In genomic region chr7:15912183-15912582, GRCm38 (mm10) we compare ENCODE assay signal across 8 mouse cellular contexts. TPM values are rescaled to one million over a fixed set of nuclear protein-coding genes. Genes with fewer than 3 reads are reported as not detected.
DNase-seq lines count a peak whose midpoint lies in the region; ATAC-seq and TF ChIP-seq lines count a peak whose summit lies in the region.

No protein-coding gene starts in this region.

- H3K27ac ChIP-seq in forebrain, embryonic 16.5 days (ENCODE audit: low read length): no peak overlapping the region
- H3K27ac ChIP-seq in hindbrain, embryonic 11.5 days (ENCODE audit: low read depth, low read length): no peak overlapping the region

- H3K36me3 ChIP-seq in forebrain, embryonic 16.5 days (ENCODE audit: control insufficient read depth, insufficient read depth): no peaks in the 10 kb centered on the region
- H3K36me3 ChIP-seq in hindbrain, embryonic 11.5 days (ENCODE audit: control insufficient read depth, insufficient read depth, low read length): no peaks in the 10 kb centered on the region

- peak; percentile 85 for TF ChIP-seq CTCF in Patski (IDR thresholded peaks at IDR 0.05)

- in situ Hi-C loops in Patski (cut with MboI; ENCODE audit: low pct_unique_long_range_greater_than_20kb): no loop called here

- 0 out of 2 replicates have a peak, but pooled peaks cover 3% of the 10 kb centered on the region for H3K4me1 ChIP-seq in forebrain, embryonic 16.5 days (replicated peaks; ENCODE audit: control insufficient read depth, insufficient read depth, low read length)
- H3K4me1 ChIP-seq in hindbrain, embryonic 11.5 days (replicated peaks; ENCODE audit: control insufficient read depth, insufficient read depth, low read length): no peaks in the 10 kb centered on the region

- no peaks in the 10 kb centered on the region for H3K9me3 ChIP-seq in forebrain, embryonic 16.5 days (ENCODE audit: control insufficient read depth, low read length)
- no peaks in the 10 kb centered on the region for H3K9me3 ChIP-seq in hindbrain, embryonic 11.5 days (ENCODE audit: control insufficient read depth, low read length)

- no peak overlapping the region for H3K9ac ChIP-seq in forebrain, embryonic 16.5 days (replicated peaks; ENCODE audit: low read depth, low read length)
- H3K9ac ChIP-seq in hindbrain, embryonic 11.5 days (ENCODE audit: low read depth, low read length): no peak overlapping the region

- POLR2A ChIA-PET in Patski (lab: Charles Lee): no interaction called here

- H3K27me3 ChIP-seq in Patski: peaks cover 14% of the 10 kb centered on the region
- no peaks in the 10 kb centered on the region for H3K27me3 ChIP-seq in forebrain, embryonic 16.5 days (replicated peaks; ENCODE audit: control insufficient read depth, insufficient read depth, low read length)
- no peaks in the 10 kb centered on the region for H3K27me3 ChIP-seq in hindbrain, embryonic 11.5 days (ENCODE audit: control insufficient read depth, insufficient read depth, low read length)

- H3K4me3 ChIP-seq in forebrain, embryonic 16.5 days (replicated peaks; ENCODE audit: low read length): no peak overlapping the region
- no peak overlapping the region for H3K4me3 ChIP-seq in hindbrain, embryonic 11.5 days (ENCODE audit: low read depth, low read length)

- CTCF ChIA-PET in Patski (lab: Charles Lee): interaction anchor here (0.6 to 2.7 kb wide), 9 partner anchors 9 to 63 kb away, joined by 3 to 21 read pairs (median 3); partner anchors contain the start of gene Ehd2

- H3K4me2 ChIP-seq in forebrain, embryonic 16.5 days (ENCODE audit: low read length): no peak overlapping the region
- H3K4me2 ChIP-seq in hindbrain, embryonic 11.5 days (replicated peaks; ENCODE audit: low read depth, low read length): no peak overlapping the region

- WGBS in forebrain, embryonic 16.5 days: 0% methylated on average over 4 of the region's 4 CpGs
- 1% methylated on average over 4 of the region's 4 CpGs for WGBS in hindbrain, embryonic 11.5 days

- no peak for DNase-seq in Patski (ENCODE audit: low read depth, low spot score)
- DNase-seq in cerebellum, adult 18-20 months: peak; percentile 68 to 72
- peak; percentile 94 for DNase-seq in hindbrain, embryonic 11.5 days (ENCODE audit: low spot score)
- DNase-seq in layer of hippocampus, postnatal 14 days (ENCODE audit: low spot score in 2 of 2): peak; percentile 59 to 71
- DNase-seq in right cerebral cortex, postnatal 10 days (ENCODE audit: low spot score in 2 of 2): peak; percentile 80 to 82
- DNase-seq in urinary bladder, postnatal 4 days (ENCODE audit: low spot score in 2 of 2): peak; percentile 51 to 83

- peak; percentile 89 for ATAC-seq in Patski
- ATAC-seq in forebrain, embryonic 16.5 days: peak; percentile 53
- ATAC-seq in hindbrain, embryonic 11.5 days (ENCODE audit: low FRiP score): peak; percentile 82
- ATAC-seq in megakaryocyte-erythroid progenitor cell, adult 5-6 weeks (replicated peaks; ENCODE audit: low FRiP score, low TSS enrichment, poor library complexity, severe bottlenecking): peak; percentile 82

RNA-seq across cellular contexts. Expression of gene Selenow, which starts 10.0 kb away (rescaled TPM):
- polyA plus RNA-seq in Patski (2021): 96.2 TPM
- 1,473 and 1,544 TPM in 2 replicates for polyA plus RNA-seq in forebrain, embryonic 16.5 days (2015; fragmentation: Nextera tagmentation; extraction: Ambion mirVana)
- 988 and 1,001 TPM in 2 replicates for polyA plus RNA-seq in hindbrain, embryonic 11.5 days (2014; fragmentation: Nextera tagmentation; extraction: Ambion mirVana)
- total RNA-seq in layer of hippocampus, postnatal 14 days (2021): 1,000 to 10,000 TPM; 1,721 to 1,761 TPM
- 280 and 304 TPM in 2 replicates for total RNA-seq in megakaryocyte-erythroid progenitor cell, adult 5-6 weeks (2014; fragmentation: Nextera tagmentation)
- 47.7 and 76.3 TPM in 2 replicates for total RNA-seq in megakaryocyte-erythroid progenitor cell, adult 5-6 weeks (2017)

RNA-seq across cellular contexts. Expression of gene Crxos, which starts 29.8 kb away (rescaled TPM):
- not detected for polyA plus RNA-seq in Patski (2021)
- polyA plus RNA-seq in forebrain, embryonic 16.5 days (2015; fragmentation: Nextera tagmentation; extraction: Ambion mirVana): not detected in 2 replicates
- not detected in 2 replicates for polyA plus RNA-seq in hindbrain, embryonic 11.5 days (2014; fragmentation: Nextera tagmentation; extraction: Ambion mirVana)
- total RNA-seq in layer of hippocampus, postnatal 14 days (2021): under 1 TPM in 1 of 2 experiments, not detected in 1; 0.16 TPM
- total RNA-seq in megakaryocyte-erythroid progenitor cell, adult 5-6 weeks (2014; fragmentation: Nextera tagmentation): not detected in 2 replicates
- not detected in 2 replicates for total RNA-seq in megakaryocyte-erythroid progenitor cell, adult 5-6 weeks (2017)

RNA-seq across cellular contexts. Expression of gene Crx, which starts 32.4 kb away (rescaled TPM):
- polyA plus RNA-seq in Patski (2021): not detected
- 0.07 TPM in 1 of 2 replicates, not detected in the other for polyA plus RNA-seq in forebrain, embryonic 16.5 days (2015; fragmentation: Nextera tagmentation; extraction: Ambion mirVana)
- not detected in 2 replicates for polyA plus RNA-seq in hindbrain, embryonic 11.5 days (2014; fragmentation: Nextera tagmentation; extraction: Ambion mirVana)
- not detected for total RNA-seq in layer of hippocampus, postnatal 14 days (2021)
- not detected in 2 replicates for total RNA-seq in megakaryocyte-erythroid progenitor cell, adult 5-6 weeks (2014; fragmentation: Nextera tagmentation)
- total RNA-seq in megakaryocyte-erythroid progenitor cell, adult 5-6 weeks (2017): not detected in 2 replicates

RNA-seq across cellular contexts. Expression of gene Nop53, which starts 33.7 kb away (rescaled TPM):
- polyA plus RNA-seq in Patski (2021): 160 TPM
- 139 and 141 TPM in 2 replicates for polyA plus RNA-seq in forebrain, embryonic 16.5 days (2015; fragmentation: Nextera tagmentation; extraction: Ambion mirVana)
- 176 and 180 TPM in 2 replicates for polyA plus RNA-seq in hindbrain, embryonic 11.5 days (2014; fragmentation: Nextera tagmentation; extraction: Ambion mirVana)
- total RNA-seq in layer of hippocampus, postnatal 14 days (2021): 100 to 1,000 TPM; 109 to 115 TPM
- total RNA-seq in megakaryocyte-erythroid progenitor cell, adult 5-6 weeks (2014; fragmentation: Nextera tagmentation): 117 and 138 TPM in 2 replicates
- 260 and 313 TPM in 2 replicates for total RNA-seq in megakaryocyte-erythroid progenitor cell, adult 5-6 weeks (2017)

RNA-seq across cellular contexts. Expression of gene Ehd2, which starts 55.2 kb away (rescaled TPM):
- 63.0 TPM for polyA plus RNA-seq in Patski (2021)
- 5.4 and 5.6 TPM in 2 replicates for polyA plus RNA-seq in forebrain, embryonic 16.5 days (2015; fragmentation: Nextera tagmentation; extraction: Ambion mirVana)
- polyA plus RNA-seq in hindbrain, embryonic 11.5 days (2014; fragmentation: Nextera tagmentation; extraction: Ambion mirVana): 6.4 and 10.9 TPM in 2 replicates
- 1 to 10 TPM; 7.0 to 9.3 TPM for total RNA-seq in layer of hippocampus, postnatal 14 days (2021)
- 2.7 and 3.3 TPM in 2 replicates for total RNA-seq in megakaryocyte-erythroid progenitor cell, adult 5-6 weeks (2014; fragmentation: Nextera tagmentation)
- 1.4 and 1.5 TPM in 2 replicates for total RNA-seq in megakaryocyte-erythroid progenitor cell, adult 5-6 weeks (2017)

Comparison
In these comparisons a context has a peak if more than half of its experiments do, and no peak if none do; other contexts are left out.
1. RNA of gene Selenow, which starts 10.0 kb away (polyA plus RNA-seq): 1,473 to 1,544 TPM in forebrain, embryonic 16.5 days and 988 to 1,001 TPM in hindbrain, embryonic 11.5 days; 96.2 TPM in Patski (single experiment); every median in the first group is over 10 times any median in the second.
2. Peak in every context shown above with its lines, with median percentiles within 50 percentile points of each other: ATAC-seq.